In the genomic region with DNA sequence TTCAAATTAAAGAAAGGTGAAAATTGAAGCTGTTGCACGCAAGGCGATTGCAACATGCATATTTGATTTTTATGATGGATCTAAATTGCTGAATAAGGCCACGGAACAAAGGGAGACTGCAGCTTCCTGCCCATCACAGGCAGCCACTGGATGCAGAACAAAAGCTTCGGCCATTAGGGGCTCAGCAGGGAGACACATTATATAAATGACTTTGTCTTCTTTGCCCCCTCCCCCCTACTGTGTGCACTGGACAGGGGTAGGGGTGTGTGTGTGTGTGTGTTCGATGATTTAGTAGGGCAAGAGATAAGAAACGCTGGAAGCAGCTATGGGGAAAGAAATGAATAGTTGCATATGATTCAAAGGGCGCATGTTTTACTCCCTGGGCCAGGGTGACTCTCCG, we compare ENCODE assay signal across 12 mouse cellular contexts.
A peak's percentile ranks its signal among the peaks of the same experiment; 100 is the strongest.
DNase-seq lines count a peak whose midpoint lies in the region; ATAC-seq lines count a peak whose summit lies in the region.
"Had no signal": no experiment of that assay in that cellular context is flagged by ENCODE, and none has a peak within 500 bp of the region (broad histone marks: within the 10 kb centered on the region; RNA-seq: fewer than 3 reads in every experiment).

No protein-coding gene starts in this region.

- peaks cover 8% of the 10 kb centered on the region for H3K4me1 ChIP-seq in forebrain, embryonic 13.5 days
- H3K4me1 ChIP-seq in forebrain, embryonic 15.5 days = no peaks in the 10 kb centered on the region
- H3K4me1 ChIP-seq in neural tube, embryonic 13.5 days (replicated peaks) = peaks cover 11% of the 10 kb centered on the region

- H3K27ac ChIP-seq in forebrain, embryonic 13.5 days = peak overlapping the region; percentile 44; the same call in 1 of the 2 replicates
- no peak overlapping the region for H3K27ac ChIP-seq in forebrain, embryonic 15.5 days (replicated peaks)
- peak overlapping the region; percentile 61 for H3K27ac ChIP-seq in neural tube, embryonic 13.5 days (replicated peaks)
- H3K27ac ChIP-seq: limb, embryonic 15.5 days had no signal

- no peaks in the 10 kb centered on the region for H3K9me3 ChIP-seq in forebrain, embryonic 13.5 days (replicated peaks)
- H3K9me3 ChIP-seq in forebrain, embryonic 15.5 days = no peaks in the 10 kb centered on the region
- no peaks in the 10 kb centered on the region for H3K9me3 ChIP-seq in neural tube, embryonic 13.5 days
- H3K9me3 ChIP-seq: limb, embryonic 15.5 days had no signal

- peak; percentile 32 for DNase-seq in embryo, embryonic 9.5 days (ENCODE audit: extremely low spot score)
- DNase-seq in mesoderm, embryonic 11.5 days (ENCODE audit: low read depth, low spot score) = peak; percentile 70
- no peak for DNase-seq in gastrocnemius, postnatal 36 days
- no peak for DNase-seq in left cerebral cortex, adult 9 months (ENCODE audit: low spot score in 2 of 2)
- DNase-seq: lung, postnatal 10 days had no signal

- ATAC-seq in forebrain, embryonic 13.5 days = peak; percentile 33; the same call in 1 of the 2 replicates
- no peak for ATAC-seq in forebrain, embryonic 15.5 days (replicated peaks)
- ATAC-seq in neural tube, embryonic 13.5 days (ENCODE audit: low read depth) = no peak
- no peak for ATAC-seq in activated CD4-positive, CD25-positive, alpha-beta regulatory T cell, adult 4 months

- no peak overlapping the region for H3K4me2 ChIP-seq in forebrain, embryonic 13.5 days
- no peak overlapping the region for H3K4me2 ChIP-seq in forebrain, embryonic 15.5 days (replicated peaks)
- peak overlapping the region; percentile 25; the same call in 1 of the 2 replicates for H3K4me2 ChIP-seq in neural tube, embryonic 13.5 days
- H3K4me2 ChIP-seq: limb, embryonic 15.5 days had no signal

- no peak overlapping the region for H3K9ac ChIP-seq in forebrain, embryonic 13.5 days
- no peak overlapping the region for H3K9ac ChIP-seq in forebrain, embryonic 15.5 days (replicated peaks)
- no peak overlapping the region; the same call in 1 of the 2 replicates for H3K9ac ChIP-seq in neural tube, embryonic 13.5 days
- H3K9ac ChIP-seq: limb, embryonic 15.5 days had no signal

- intact Hi-C loops in gastrocnemius, postnatal 36 days (cut with DNase I) = no loop called here

- no peaks in the 10 kb centered on the region for H3K27me3 ChIP-seq in forebrain, embryonic 13.5 days
- no peaks in the 10 kb centered on the region for H3K27me3 ChIP-seq in forebrain, embryonic 15.5 days
- H3K27me3 ChIP-seq in neural tube, embryonic 13.5 days = no peaks in the 10 kb centered on the region
- H3K27me3 ChIP-seq: limb, embryonic 15.5 days had no signal

- H3K36me3 ChIP-seq in forebrain, embryonic 13.5 days (ENCODE audit: poor library complexity, severe bottlenecking) = no peaks in the 10 kb centered on the region
- H3K36me3 ChIP-seq in forebrain, embryonic 15.5 days = no peaks in the 10 kb centered on the region
- no peaks in the 10 kb centered on the region for H3K36me3 ChIP-seq in neural tube, embryonic 13.5 days
- H3K36me3 ChIP-seq: G1E; limb, embryonic 15.5 days had no signal

- no peak overlapping the region for H3K4me3 ChIP-seq in forebrain, embryonic 13.5 days
- no peak overlapping the region for H3K4me3 ChIP-seq in forebrain, embryonic 15.5 days
- H3K4me3 ChIP-seq in neural tube, embryonic 13.5 days = no peak overlapping the region
- H3K4me3 ChIP-seq: limb, embryonic 15.5 days; myocyte had no signal

- WGBS in forebrain, embryonic 13.5 days = 19% methylated on average over 8 of the region's 8 CpGs
- 21% methylated on average over 8 of the region's 8 CpGs for WGBS in forebrain, embryonic 15.5 days
- 10% methylated on average over 8 of the region's 8 CpGs for WGBS in neural tube, embryonic 13.5 days

Comparison
In these comparisons a context has a peak if more than half of its experiments do, and no peak if none do; other contexts are left out.
1. DNase-seq: peak in embryo, embryonic 9.5 days (single experiment) and mesoderm, embryonic 11.5 days (single experiment); none in gastrocnemius, postnatal 36 days (0 of 2) and left cerebral cortex, adult 9 months (0 of 2).